Mouse (Mus musculus): ENCODE data around the gene Ak7.

- TF ChIP-seq MAFK (IDR thresholded peaks at IDR 0.05; ENCODE audit: insufficient replicate concordance, low read length) = no peak
- TF ChIP-seq POLR2A (IDR thresholded peaks at IDR 0.05; ENCODE audit: low read depth, low read length) = no peak
- TF ChIP-seq ZNF384 (IDR thresholded peaks at IDR 0.05; ENCODE audit: low read depth, low read length) = no peak
- no peak for TF ChIP-seq MAX (IDR thresholded peaks at IDR 0.05; ENCODE audit: low read length)
- TF ChIP-seq CTCF (conservative IDR thresholded peaks at IDR 0.05 in 1 of 2, IDR thresholded peaks at IDR 0.05 in 1 of 2; ENCODE audit: low read depth in 2 of 2, low read length in 2 of 2) = no peak
- TF ChIP-seq SIN3A (IDR thresholded peaks at IDR 0.05; ENCODE audit: low read length) = no peak
Observed at GRCm38 (mm10) chr12:105721452-105722132, 15.8 kb downstream of the Ak7 start.
